Mouse (Mus musculus) C2C12 (cell line): ENCODE measurements around the gene Kcnj9.

Experiments used
- CEBPB ChIP-seq: IDR thresholded peaks from one replicate; pipeline ENCODE4 v1.6.1; 2011; ENCODE audit warnings: low read depth, mild to moderate bottlenecking, control low read depth, moderate library complexity
- CTCF ChIP-seq: IDR thresholded peaks from one replicate; pipeline ENCODE4 v1.5.1; 2011; ENCODE audit not compliant: control insufficient read depth, insufficient read depth, insufficient read length
- FOSL1 ChIP-seq: IDR thresholded peaks from one replicate; pipeline ENCODE4 v1.8.0; 2011; ENCODE audit warnings: mild to moderate bottlenecking, low read length; ENCODE audit not compliant: poor library complexity, insufficient read depth, severe bottlenecking
- MAX ChIP-seq: IDR thresholded peaks from one replicate; pipeline ENCODE4 v1.6.1; 2011; ENCODE audit warnings: mild to moderate bottlenecking, control low read depth
- MYOD1 ChIP-seq: IDR thresholded peaks from one replicate; pipeline ENCODE4 v1.6.1; 2011; ENCODE audit warnings: low read depth; ENCODE audit not compliant: control insufficient read depth, insufficient read length
- MYOG ChIP-seq: IDR thresholded peaks from one replicate; pipeline ENCODE4 v1.6.1; 2011; ENCODE audit not compliant: control insufficient read depth, insufficient read length; ENCODE audit errors: extremely low read depth
- USF1 ChIP-seq: IDR thresholded peaks from one replicate; pipeline ENCODE4 v1.6.1; 2011; ENCODE audit warnings: low read depth, mild to moderate bottlenecking, control low read depth, moderate library complexity

GRCm38 (mm10) chr1:172296816-172297510, 32.2 kb downstream of the Kcnj9 start:
- TF ChIP-seq FOSL1 = no peak
- TF ChIP-seq CEBPB = no peak
- TF ChIP-seq CTCF = no peak
- no peak for TF ChIP-seq USF1
- no peak for TF ChIP-seq MAX
- TF ChIP-seq MYOD1 = no peak
- TF ChIP-seq MYOG = no peak
